Comparison of ENCODE assay signal across 15 mouse cellular contexts in genomic region chr1:105543051-105543450, GRCm38 (mm10).
"Had no signal": no experiment of that assay in that cellular context is flagged by ENCODE, and none has a peak within 500 bp of the region (broad histone marks: within the 10 kb centered on the region; RNA-seq: fewer than 3 reads in every experiment).

No protein-coding gene starts in this region.

- H3K27ac ChIP-seq: kidney, postnatal 0 days; layer of hippocampus, adult 2 months; liver, embryonic 13.5 days; macrophage; midbrain, embryonic 12.5 days; midbrain, embryonic 15.5 days; neural tube, embryonic 13.5 days had no signal

- ATAC-seq: midbrain, embryonic 15.5 days had no signal

- H3K4me3 ChIP-seq: layer of hippocampus, adult 2 months; liver, embryonic 13.5 days; midbrain, embryonic 12.5 days; midbrain, embryonic 15.5 days; neural tube, embryonic 13.5 days had no signal

- H3K4me1 ChIP-seq: liver, embryonic 13.5 days; midbrain, embryonic 12.5 days; midbrain, embryonic 15.5 days; neural tube, embryonic 13.5 days had no signal

- DNase-seq: kidney, postnatal 25 days; layer of hippocampus, adult 9-11 months; liver, embryonic 13.5 days; lung, adult 2 months; retina, postnatal 1 day; right cerebral cortex, postnatal 25 days; spleen, adult 18-20 months; thymus, adult 18-20 months; thymus, postnatal 14 days had no signal

- H3K27me3 ChIP-seq: liver, embryonic 13.5 days; midbrain, embryonic 12.5 days; midbrain, embryonic 15.5 days; neural tube, embryonic 13.5 days had no signal

- H3K9me3 ChIP-seq: liver, embryonic 13.5 days; midbrain, embryonic 12.5 days; midbrain, embryonic 15.5 days had no signal
